Mouse (Mus musculus) embryo, embryonic 11 days (tissue): ENCODE results near the gene Irgm2.

Experiments
- DNase-seq: peaks from one replicate; pipeline ENCODE4 v3.0.0-alpha.2; 2015

Irgm2 gene

GRCm38 (mm10) chr11:58263516-58263915 is 64.1 kb downstream of the Irgm2 start:
- DNase-seq = no peak

- DNase-seq = no peak
Measured at GRCm38 (mm10) chr11:58264546-58264945, 65.1 kb downstream of the Irgm2 start.

GRCm38 (mm10) chr11:58268285-58268684 is 68.9 kb downstream of the Irgm2 start:
- DNase-seq = no peak
